12 mouse cellular contexts compared by ENCODE assay signal in the genomic region with DNA sequence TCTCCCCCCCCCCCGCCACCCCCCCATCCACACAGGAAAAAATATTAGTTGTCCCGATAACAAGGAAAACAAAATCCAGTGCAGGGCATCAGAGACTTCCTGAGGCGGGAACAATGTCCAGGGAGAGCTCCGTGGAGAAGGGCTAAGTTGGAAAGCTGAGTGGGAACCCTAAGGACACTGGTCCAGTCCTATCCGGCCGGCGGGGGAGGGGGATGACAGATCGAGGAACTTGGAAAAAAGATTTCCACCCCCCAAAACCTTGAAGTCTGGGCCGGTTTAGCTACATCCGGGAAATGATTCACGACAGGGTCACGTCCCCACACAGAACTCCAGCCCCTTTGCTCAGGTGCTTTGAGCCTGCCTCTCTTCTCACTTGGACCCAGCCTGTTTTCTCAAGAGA. TPM values are rescaled to one million over a fixed set of nuclear protein-coding genes. Genes with fewer than 3 reads are reported as not detected.
DNase-seq lines count a peak whose midpoint lies in the region; ATAC-seq and TF ChIP-seq lines count a peak whose summit lies in the region.
"Had no signal": no experiment of that assay in that cellular context is flagged by ENCODE, and none has a peak within 500 bp of the region (broad histone marks: within the 10 kb centered on the region; RNA-seq: fewer than 3 reads in every experiment).

No protein-coding gene starts in this region.

- ATAC-seq in forebrain, embryonic 11.5 days (replicated peaks; ENCODE audit: low FRiP score): no peak

- 35% methylated on average over 12 of the region's 12 CpGs for WGBS in limb, embryonic 10.5 days
- 89% methylated on average over 12 of the region's 12 CpGs for WGBS in thymus, adult 2 months
- 59% methylated on average over 12 of the region's 12 CpGs for WGBS in forebrain, embryonic 11.5 days

- H3K27me3 ChIP-seq in limb, embryonic 10.5 days (ENCODE audit: low read depth, poor library complexity, severe bottlenecking): no peaks in the 10 kb centered on the region
- no peaks in the 10 kb centered on the region for H3K27me3 ChIP-seq in thymus, adult 2 months (ENCODE audit: control insufficient read depth, insufficient read depth, low read length)
- H3K27me3 ChIP-seq in forebrain, embryonic 11.5 days (ENCODE audit: control insufficient read depth, insufficient read depth, low read length): peaks cover 12% of the 10 kb centered on the region

- H3K4me1 ChIP-seq in brown adipose tissue, adult 24 weeks (ENCODE audit: control insufficient read depth, insufficient read depth, insufficient read length, low read length): peaks cover 39% of the 10 kb centered on the region
- H3K4me1 ChIP-seq in limb, embryonic 10.5 days: peaks cover 51% of the 10 kb centered on the region
- H3K4me1 ChIP-seq in thymus, adult 2 months (replicated peaks; ENCODE audit: control insufficient read depth, insufficient read depth, low read length): no peaks in the 10 kb centered on the region
- peaks cover 4% of the 10 kb centered on the region; the same call in 1 of the 2 replicates for H3K4me1 ChIP-seq in forebrain, embryonic 11.5 days (replicated peaks; ENCODE audit: control insufficient read depth, insufficient read depth, low read length)

- no peaks in the 10 kb centered on the region for H3K36me3 ChIP-seq in limb, embryonic 10.5 days
- no peaks in the 10 kb centered on the region for H3K36me3 ChIP-seq in thymus, adult 2 months (ENCODE audit: control insufficient read depth, insufficient read depth, low read length)
- no peaks in the 10 kb centered on the region for H3K36me3 ChIP-seq in forebrain, embryonic 11.5 days (ENCODE audit: control insufficient read depth, insufficient read depth, low read length)
- H3K36me3 ChIP-seq: neural tube, embryonic 15.5 days had no signal

- H3K9ac ChIP-seq in forebrain, embryonic 11.5 days (ENCODE audit: low read length): no peak overlapping the region
- H3K9ac ChIP-seq: neural tube, embryonic 15.5 days had no signal

- no peaks in the 10 kb centered on the region for H3K9me3 ChIP-seq in limb, embryonic 10.5 days (replicated peaks)
- H3K9me3 ChIP-seq in forebrain, embryonic 11.5 days (ENCODE audit: control insufficient read depth, low read length): no peaks in the 10 kb centered on the region; the same call in 1 of the 2 replicates
- H3K9me3 ChIP-seq: neural tube, embryonic 15.5 days had no signal

- H3K27ac ChIP-seq in brown adipose tissue, adult 24 weeks (replicated peaks; ENCODE audit: low read depth, low read length): peak overlapping the region; percentile 65
- peak overlapping the region; percentile 65 for H3K27ac ChIP-seq in limb, embryonic 10.5 days
- no peak overlapping the region for H3K27ac ChIP-seq in thymus, adult 2 months (ENCODE audit: control insufficient read depth, insufficient read depth, low read length)
- H3K27ac ChIP-seq in forebrain, embryonic 11.5 days (ENCODE audit: low read depth, low read length): no peak overlapping the region
- H3K27ac ChIP-seq: neural tube, embryonic 15.5 days had no signal

- peak; percentile 75 for DNase-seq in adrenal gland, postnatal 14 days
- peak; percentile 67 for DNase-seq in heart, postnatal 4 days
- DNase-seq in limb, embryonic 10.5 days (ENCODE audit: low spot score): no peak
- no peak for DNase-seq in thymus, adult 2 months
- DNase-seq in forebrain, embryonic 11.5 days (ENCODE audit: low spot score): no peak
- DNase-seq in layer of hippocampus, postnatal 36 days: no peak
- DNase-seq: cerebellum, postnatal 25 days; gastrocnemius, postnatal 36 days had no signal

- no peak overlapping the region for H3K4me2 ChIP-seq in forebrain, embryonic 11.5 days (ENCODE audit: low read depth, low read length, severe bottlenecking)
- H3K4me2 ChIP-seq: neural tube, embryonic 15.5 days had no signal

- no peak for TF ChIP-seq CTCF in thymus, adult 2 months (IDR thresholded peaks at IDR 0.05; ENCODE audit: borderline replicate concordance, control insufficient read depth, extremely low read depth, insufficient read depth, low read length, poor library complexity)

- H3K4me3 ChIP-seq in brown adipose tissue, adult 24 weeks (ENCODE audit: insufficient read depth, low read depth, low read length): no peak overlapping the region
- H3K4me3 ChIP-seq in limb, embryonic 10.5 days: no peak overlapping the region
- no peak overlapping the region for H3K4me3 ChIP-seq in thymus, adult 2 months (ENCODE audit: control insufficient read depth, insufficient read depth, low read length)
- no peak overlapping the region for H3K4me3 ChIP-seq in forebrain, embryonic 11.5 days (ENCODE audit: low read depth, low read length)
- H3K4me3 ChIP-seq: erythroblast, embryonic 14.5 days; megakaryocyte, embryonic 14.5 days; neural tube, embryonic 15.5 days had no signal

- no peak for TF ChIP-seq POLR2A in thymus, adult 2 months (IDR thresholded peaks at IDR 0.05; ENCODE audit: control insufficient read depth, extremely low read depth, insufficient read depth, low read length, poor library complexity)

RNA-seq across cellular contexts. Expression of a gene that starts 14.0 kb away (rescaled TPM):
- 13.7 and 14.4 TPM in 2 replicates for total RNA-seq in adrenal gland, postnatal 14 days (2021)
- 3.2 and 5.8 TPM in 2 replicates for polyA plus RNA-seq in brown adipose tissue, adult 24 weeks (2012; ENCODE audit: insufficient read depth, insufficient read length, missing spikeins)
- 10 to 100 TPM; 19.7 to 20.8 TPM for total RNA-seq in heart, postnatal 4 days (2021)
- polyA plus RNA-seq in limb, embryonic 10.5 days (2016; fragmentation: Nextera tagmentation; extraction: Ambion mirVana): 5.3 and 6.0 TPM in 2 replicates
- 17.6 and 18.9 TPM in 2 replicates for polyA plus RNA-seq in thymus, adult 2 months (2012; rRNA removed)
- 2.8 and 3.7 TPM in 2 replicates for polyA plus RNA-seq in forebrain, embryonic 11.5 days (2014; fragmentation: Nextera tagmentation; extraction: Ambion mirVana)
- 1 to 10 TPM; 2.7 TPM for total RNA-seq in layer of hippocampus, postnatal 36 days (2021)

RNA-seq across cellular contexts. Expression of a gene that starts 23.0 kb away (rescaled TPM):
- 18.1 and 18.6 TPM in 2 replicates for total RNA-seq in adrenal gland, postnatal 14 days (2021)
- 3.6 and 4.8 TPM in 2 replicates for polyA plus RNA-seq in brown adipose tissue, adult 24 weeks (2012; ENCODE audit: insufficient read depth, insufficient read length, missing spikeins)
- 10 to 100 TPM; 13.9 to 14.0 TPM for total RNA-seq in heart, postnatal 4 days (2021)
- 23.0 and 26.9 TPM in 2 replicates for polyA plus RNA-seq in limb, embryonic 10.5 days (2016; fragmentation: Nextera tagmentation; extraction: Ambion mirVana)
- 28.4 and 30.5 TPM in 2 replicates for polyA plus RNA-seq in thymus, adult 2 months (2012; rRNA removed)
- 18.5 and 20.5 TPM in 2 replicates for polyA plus RNA-seq in forebrain, embryonic 11.5 days (2014; fragmentation: Nextera tagmentation; extraction: Ambion mirVana)
- 10 to 100 TPM; 40.6 to 41.5 TPM for total RNA-seq in layer of hippocampus, postnatal 36 days (2021)

RNA-seq across cellular contexts. Expression of a gene that starts 39.5 kb away (rescaled TPM):
- 3.7 and 6.2 TPM in 2 replicates for total RNA-seq in adrenal gland, postnatal 14 days (2021)
- polyA plus RNA-seq in brown adipose tissue, adult 24 weeks (2012; ENCODE audit: insufficient read depth, insufficient read length, missing spikeins): 2.1 and 2.3 TPM in 2 replicates
- under 1 TPM; 0.43 to 0.81 TPM for total RNA-seq in heart, postnatal 4 days (2021)
- 0.62 and 0.86 TPM in 2 replicates for polyA plus RNA-seq in limb, embryonic 10.5 days (2016; fragmentation: Nextera tagmentation; extraction: Ambion mirVana)
- 1.1 TPM in 2 replicates for polyA plus RNA-seq in thymus, adult 2 months (2012; rRNA removed)
- polyA plus RNA-seq in forebrain, embryonic 11.5 days (2014; fragmentation: Nextera tagmentation; extraction: Ambion mirVana): 0.90 and 2.0 TPM in 2 replicates
- 1 to 10 TPM; 5.2 to 5.8 TPM for total RNA-seq in layer of hippocampus, postnatal 36 days (2021)

RNA-seq across cellular contexts. Expression of a gene that starts 40.5 kb away (rescaled TPM):
- 0.41 TPM in 1 of 2 replicates, not detected in the other for total RNA-seq in adrenal gland, postnatal 14 days (2021)
- polyA plus RNA-seq in brown adipose tissue, adult 24 weeks (2012; ENCODE audit: insufficient read depth, insufficient read length, missing spikeins): not detected in 2 replicates
- not detected for total RNA-seq in heart, postnatal 4 days (2021)
- polyA plus RNA-seq in limb, embryonic 10.5 days (2016; fragmentation: Nextera tagmentation; extraction: Ambion mirVana): 2.7 and 7.6 TPM in 2 replicates
- polyA plus RNA-seq in thymus, adult 2 months (2012; rRNA removed): 2.6 and 3.5 TPM in 2 replicates
- 0.83 and 0.90 TPM in 2 replicates for polyA plus RNA-seq in forebrain, embryonic 11.5 days (2014; fragmentation: Nextera tagmentation; extraction: Ambion mirVana)
- total RNA-seq in layer of hippocampus, postnatal 36 days (2021): 1 to 10 TPM; 6.4 to 6.9 TPM
- total RNA-seq: gastrocnemius, postnatal 36 days had no signal
- polyA plus RNA-seq: erythroblast, embryonic 14.5 days had no signal

Comparison
In these comparisons a context has a peak if more than half of its experiments do, and no peak if none do; other contexts are left out.
1. DNase-seq: peak in adrenal gland, postnatal 14 days (single experiment) and heart, postnatal 4 days (single experiment); none in limb, embryonic 10.5 days (single experiment), thymus, adult 2 months (single experiment), forebrain, embryonic 11.5 days (single experiment) and layer of hippocampus, postnatal 36 days (0 of 2).
2. H3K27ac ChIP-seq: peak in brown adipose tissue, adult 24 weeks (single experiment) and limb, embryonic 10.5 days (single experiment); none in thymus, adult 2 months (single experiment) and forebrain, embryonic 11.5 days (single experiment).